Mouse (Mus musculus): ENCODE measurements around the gene D11Wsu47e. TPM values are rescaled to one million over a fixed set of nuclear protein-coding genes. Genes with fewer than 3 reads are reported as not detected.

Gene D11Wsu47e
- polyA plus RNA-seq, 2 experiments, result 20.9 to 27.5 TPM

- no peak for ATAC-seq (ENCODE audit: low FRiP score, low read depth)
- H3K27ac ChIP-seq (replicated peaks; ENCODE audit: low read depth, low read length), result no peak overlapping the region
- DNase-seq (ENCODE audit: low spot score), result no peak
- 87% methylated on average over 1 of the region's 1 CpGs for WGBS
- no peak overlapping the region for H3K4me3 ChIP-seq (replicated peaks; ENCODE audit: low read length)
- H3K36me3 ChIP-seq (ENCODE audit: control insufficient read depth, insufficient read depth, low read length), result peaks cover 5% of the 10 kb centered on the region; the same call in 1 of the 2 replicates
- no peak overlapping the region for H3K4me2 ChIP-seq (replicated peaks; ENCODE audit: low read depth, low read length, severe bottlenecking)
- TF ChIP-seq POLR2A (IDR thresholded peaks at IDR 0.05; ENCODE audit: borderline replicate concordance, extremely low read depth, insufficient read depth, insufficient read length), result no peak
- no peaks in the 10 kb centered on the region for H3K27me3 ChIP-seq (ENCODE audit: control insufficient read depth, insufficient read depth, low read length)
- peaks cover 19% of the 10 kb centered on the region for H3K4me1 ChIP-seq (ENCODE audit: control insufficient read depth, insufficient read depth, low read length)
- no peak overlapping the region for H3K9ac ChIP-seq (ENCODE audit: low read depth, low read length, severe bottlenecking)
- H3K9me3 ChIP-seq (ENCODE audit: control insufficient read depth, low read length), result no peaks in the 10 kb centered on the region
Measured at GRCm38 (mm10) chr11:113711061-113711460, 26.8 kb downstream of the D11Wsu47e start.

DNA sequence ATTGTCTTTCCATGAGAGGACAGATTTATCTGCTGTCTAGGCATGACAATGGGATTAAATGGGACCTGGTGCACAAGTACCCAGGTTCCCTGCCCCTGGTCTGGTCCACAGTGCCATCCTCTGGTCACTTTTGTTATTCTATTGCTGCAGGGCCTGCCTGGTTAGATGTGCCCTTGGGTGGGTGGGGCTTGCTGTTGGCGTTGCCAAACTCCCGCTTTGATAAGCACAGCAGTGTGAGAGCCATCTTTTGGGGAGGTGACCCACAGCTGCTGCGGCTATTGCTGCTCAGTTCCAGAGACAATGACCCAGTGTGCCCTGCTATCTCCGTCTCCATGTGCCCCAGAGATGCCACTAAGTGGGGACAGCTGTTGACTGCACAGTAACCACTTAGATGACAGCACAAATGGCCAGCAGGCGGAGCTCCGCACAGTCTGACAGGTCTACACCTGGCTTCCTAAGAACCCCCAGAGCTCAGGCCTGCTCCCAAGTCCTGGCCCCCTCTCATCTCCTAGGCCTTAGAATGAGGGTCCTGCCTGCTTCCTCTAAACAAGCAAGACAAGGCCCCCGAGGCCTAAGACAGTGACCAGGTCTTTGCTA lies 31.0 kb downstream of the D11Wsu47e start:
- 65% methylated on average over 7 of the region's 7 CpGs for WGBS
- no peaks in the 10 kb centered on the region for H3K36me3 ChIP-seq (ENCODE audit: control insufficient read depth, insufficient read depth, low read length)
- H3K4me2 ChIP-seq (replicated peaks; ENCODE audit: low read depth, low read length, severe bottlenecking), result no peak overlapping the region
- no peak for TF ChIP-seq POLR2A (IDR thresholded peaks at IDR 0.05; ENCODE audit: borderline replicate concordance, extremely low read depth, insufficient read depth, insufficient read length)
- H3K9me3 ChIP-seq (ENCODE audit: control insufficient read depth, low read length), result no peaks in the 10 kb centered on the region
- H3K9ac ChIP-seq (ENCODE audit: low read depth, low read length, severe bottlenecking), result no peak overlapping the region
- H3K4me1 ChIP-seq (ENCODE audit: control insufficient read depth, insufficient read depth, low read length), result peaks cover 7% of the 10 kb centered on the region
- H3K27me3 ChIP-seq (ENCODE audit: control insufficient read depth, insufficient read depth, low read length), result no peaks in the 10 kb centered on the region
- DNase-seq (ENCODE audit: low spot score) (no peak), ATAC-seq (ENCODE audit: low FRiP score, low read depth) (no peak)
- no peak overlapping the region for H3K4me3 ChIP-seq (replicated peaks; ENCODE audit: low read length)
- H3K27ac ChIP-seq (replicated peaks; ENCODE audit: low read depth, low read length), result no peak overlapping the region

DNA sequence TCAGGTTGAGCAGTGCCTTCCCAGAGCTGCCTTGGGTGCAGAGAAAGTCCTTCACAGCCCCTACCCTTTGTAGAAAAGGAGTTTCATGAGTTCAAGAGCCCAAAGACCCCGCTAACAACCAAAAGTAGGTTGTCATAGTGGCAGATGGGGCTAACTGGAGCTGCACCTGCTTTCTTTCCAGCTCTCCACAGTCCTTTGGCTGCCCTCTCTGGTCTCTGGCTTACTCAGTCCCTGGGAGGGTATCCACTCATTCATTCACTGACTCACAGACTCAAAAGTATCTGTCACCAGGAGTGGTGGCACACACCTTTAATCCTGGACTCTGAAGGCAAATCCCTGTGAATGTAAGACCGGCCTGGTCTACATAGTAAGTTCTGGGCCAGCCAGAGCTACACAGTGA lies 31.9 kb downstream of the D11Wsu47e start:
- DNase-seq (ENCODE audit: low spot score) (no peak), ATAC-seq (ENCODE audit: low FRiP score, low read depth) (no peak)
- Histone ChIP-seq H3K36me3 (ENCODE audit: control insufficient read depth, insufficient read depth, low read length) (no peaks in the 10 kb centered on the region), H3K27me3 (ENCODE audit: control insufficient read depth, insufficient read depth, low read length) (no peaks in the 10 kb centered on the region), H3K27ac (replicated peaks; ENCODE audit: low read depth, low read length) (no peak overlapping the region), H3K4me1 (ENCODE audit: control insufficient read depth, insufficient read depth, low read length) (no peaks in the 10 kb centered on the region), H3K4me3 (replicated peaks; ENCODE audit: low read length) (no peak overlapping the region), H3K9me3 (ENCODE audit: control insufficient read depth, low read length) (no peaks in the 10 kb centered on the region), H3K4me2 (replicated peaks; ENCODE audit: low read depth, low read length, severe bottlenecking) (no peak overlapping the region), H3K9ac (ENCODE audit: low read depth, low read length, severe bottlenecking) (no peak overlapping the region)
- 96% methylated on average over 2 of the region's 2 CpGs for WGBS
- no peak for TF ChIP-seq POLR2A (IDR thresholded peaks at IDR 0.05; ENCODE audit: borderline replicate concordance, extremely low read depth, insufficient read depth, insufficient read length)

GRCm38 (mm10) chr11:113717767-113718424 lies 33.7 kb downstream of the D11Wsu47e start:
- Histone ChIP-seq H3K9ac (ENCODE audit: low read depth, low read length, severe bottlenecking) (no peak overlapping the region), H3K4me2 (replicated peaks; ENCODE audit: low read depth, low read length, severe bottlenecking) (no peak overlapping the region), H3K4me1 (ENCODE audit: control insufficient read depth, insufficient read depth, low read length) (no peaks in the 10 kb centered on the region), H3K27ac (replicated peaks; ENCODE audit: low read depth, low read length) (no peak overlapping the region), H3K27me3 (ENCODE audit: control insufficient read depth, insufficient read depth, low read length) (no peaks in the 10 kb centered on the region), H3K4me3 (replicated peaks; ENCODE audit: low read length) (no peak overlapping the region), H3K36me3 (ENCODE audit: control insufficient read depth, insufficient read depth, low read length) (no peaks in the 10 kb centered on the region), H3K9me3 (ENCODE audit: control insufficient read depth, low read length) (no peaks in the 10 kb centered on the region)
- 78% methylated on average over 16 of the region's 16 CpGs for WGBS
- TF ChIP-seq POLR2A (IDR thresholded peaks at IDR 0.05; ENCODE audit: borderline replicate concordance, extremely low read depth, insufficient read depth, insufficient read length), result no peak
- no peak for ATAC-seq (ENCODE audit: low FRiP score, low read depth)
- DNase-seq (ENCODE audit: low spot score), result no peak

- ATAC-seq (ENCODE audit: low FRiP score, low read depth) (no peak), DNase-seq (ENCODE audit: low spot score) (no peak)
- Histone ChIP-seq H3K4me1 (ENCODE audit: control insufficient read depth, insufficient read depth, low read length) (peaks cover 9% of the 10 kb centered on the region), H3K36me3 (ENCODE audit: control insufficient read depth, insufficient read depth, low read length) (peaks cover 27% of the 10 kb centered on the region), H3K27ac (replicated peaks; ENCODE audit: low read depth, low read length) (no peak overlapping the region), H3K4me2 (replicated peaks; ENCODE audit: low read depth, low read length, severe bottlenecking) (no peak overlapping the region), H3K4me3 (replicated peaks; ENCODE audit: low read length) (no peak overlapping the region), H3K27me3 (ENCODE audit: control insufficient read depth, insufficient read depth, low read length) (no peaks in the 10 kb centered on the region), H3K9ac (ENCODE audit: low read depth, low read length, severe bottlenecking) (no peak overlapping the region), H3K9me3 (ENCODE audit: control insufficient read depth, low read length) (no peaks in the 10 kb centered on the region)
- WGBS, result 69% methylated on average over 14 of the region's 14 CpGs
- no peak for TF ChIP-seq POLR2A (IDR thresholded peaks at IDR 0.05; ENCODE audit: borderline replicate concordance, extremely low read depth, insufficient read depth, insufficient read length)
Measured at GRCm38 (mm10) chr11:113722405-113723090, 38.3 kb downstream of the D11Wsu47e start.

All from limb, embryonic 14.5 days (tissue).